Mouse (Mus musculus): ENCODE data around the gene Dnase1.
"Not testable (repeated sequence)": the region's sequence is repeated elsewhere in the genome, so short reads cannot be mapped to it uniquely, and the experiment has no call there.

Gene Dnase1

DNA sequence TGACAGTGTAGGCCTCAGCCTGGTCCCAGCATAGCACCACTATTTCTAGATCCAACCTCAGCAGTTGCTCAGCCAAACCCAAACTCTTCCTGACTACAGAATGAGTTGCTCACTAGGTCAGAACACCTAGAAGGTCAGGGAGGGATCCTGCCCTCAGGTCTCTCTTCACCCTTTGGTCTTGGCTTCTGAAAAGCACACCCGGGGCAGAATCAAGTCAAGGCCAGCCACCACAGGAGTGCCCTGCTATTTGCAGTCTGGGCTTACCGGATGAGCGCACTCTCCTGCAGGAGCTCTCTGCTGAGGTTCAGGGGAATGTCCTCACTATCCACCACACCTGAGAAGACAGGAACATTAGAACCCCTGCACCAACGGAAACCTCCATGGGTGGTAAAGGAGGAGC, 15.9 kb downstream of the Dnase1 start:
- no peak for DNase-seq

DNA sequence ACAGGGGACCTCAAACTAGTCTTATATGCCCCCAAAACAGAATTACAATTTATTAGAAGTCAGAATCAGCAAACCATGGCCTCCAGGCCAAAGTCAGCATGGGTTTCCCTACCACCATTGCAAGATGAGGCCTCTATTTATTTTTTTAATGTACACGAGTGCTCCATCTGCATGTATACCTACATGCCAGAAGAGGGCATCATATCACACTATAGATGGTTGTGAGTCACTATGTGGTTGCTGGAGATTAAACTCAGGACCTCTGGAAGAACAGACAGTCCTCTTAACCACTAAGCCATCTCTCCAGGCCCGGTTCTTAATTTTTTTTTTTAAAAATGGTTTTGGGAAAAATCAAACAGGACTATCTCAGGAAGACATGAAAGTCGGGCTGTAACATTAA, 17.1 kb downstream of the Dnase1 start:
- no peak for DNase-seq

DNA sequence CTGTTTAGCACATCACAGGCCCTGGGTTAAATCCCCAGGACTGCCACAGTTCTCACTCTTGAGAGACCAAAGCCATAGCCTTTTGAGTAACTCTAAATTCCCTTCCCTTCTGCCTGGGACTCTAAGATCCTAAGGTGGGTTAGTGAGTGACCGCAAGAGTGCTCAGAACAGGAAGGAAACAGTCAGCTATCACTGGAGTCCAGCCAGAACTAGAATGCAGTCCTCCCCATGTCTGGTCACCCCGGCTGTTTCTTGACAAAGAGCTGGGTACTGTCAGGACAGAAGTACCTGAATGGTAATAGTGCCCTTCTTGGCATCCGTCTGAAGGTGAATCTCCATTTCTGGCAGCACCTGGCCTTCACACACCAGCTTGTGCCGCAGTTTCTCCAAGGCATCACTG, 28.2 kb downstream of the Dnase1 start:
- no peak for DNase-seq

DNA sequence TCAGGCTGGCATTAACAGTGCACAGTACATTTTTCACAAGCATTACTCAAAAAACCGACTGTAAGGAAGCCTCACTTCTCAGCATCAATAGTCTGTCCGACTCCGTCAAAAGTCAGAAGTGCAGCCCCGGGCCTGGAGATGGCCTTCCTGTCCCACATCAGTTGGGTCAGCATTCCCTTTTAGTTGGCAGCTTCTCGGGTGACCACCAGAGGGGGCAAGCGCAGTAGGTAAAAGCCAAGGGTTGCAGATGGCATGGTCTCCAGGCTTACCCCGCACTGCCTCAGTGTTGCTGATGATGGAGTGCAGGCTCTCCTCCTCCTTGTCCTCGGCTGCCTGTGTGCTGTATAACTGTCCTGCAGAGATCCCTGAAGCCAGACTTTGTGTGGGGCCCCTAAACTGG, 31.8 kb downstream of the Dnase1 start:
- peak; percentile 80 for DNase-seq

DNA sequence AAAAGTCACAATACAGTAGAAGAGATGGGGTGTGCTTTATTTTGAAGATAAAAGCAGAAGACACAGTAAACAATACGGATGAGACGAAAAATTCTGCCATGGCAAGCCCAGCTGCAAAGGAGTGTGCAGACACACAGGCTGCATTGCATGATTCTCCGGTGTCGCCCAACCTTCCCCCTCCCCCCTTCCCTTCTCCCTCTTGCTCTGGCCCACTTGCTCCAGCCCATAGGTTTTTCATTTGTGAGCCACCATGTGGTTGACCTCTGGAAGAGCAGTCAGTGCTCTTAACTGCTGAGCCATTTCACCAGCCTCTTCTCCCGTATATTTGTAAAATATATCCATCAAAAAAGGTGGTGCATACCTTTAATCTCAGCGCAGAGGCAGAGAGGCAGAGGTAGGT, 37.6 kb downstream of the Dnase1 start:
- no peak for DNase-seq

DNA sequence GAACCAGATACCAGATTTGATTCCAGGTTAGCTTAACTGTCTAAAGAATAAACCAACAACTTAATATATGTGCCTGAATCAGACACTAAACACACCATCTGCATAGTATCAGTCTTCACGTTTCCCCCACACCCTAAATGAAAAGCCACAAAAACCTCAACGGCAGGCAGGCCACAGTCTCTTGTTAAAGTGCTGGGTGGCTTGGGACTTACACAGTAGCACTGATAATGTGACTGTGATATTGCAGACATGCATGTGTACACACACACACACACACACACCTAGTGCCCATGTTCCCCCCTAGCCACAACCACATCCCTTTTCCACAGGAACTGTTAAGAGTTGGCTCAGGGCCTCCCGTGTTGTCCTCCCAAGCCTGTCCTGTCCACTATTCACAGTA, 38.1 kb downstream of the Dnase1 start:
- DNase-seq = no peak

DNA sequence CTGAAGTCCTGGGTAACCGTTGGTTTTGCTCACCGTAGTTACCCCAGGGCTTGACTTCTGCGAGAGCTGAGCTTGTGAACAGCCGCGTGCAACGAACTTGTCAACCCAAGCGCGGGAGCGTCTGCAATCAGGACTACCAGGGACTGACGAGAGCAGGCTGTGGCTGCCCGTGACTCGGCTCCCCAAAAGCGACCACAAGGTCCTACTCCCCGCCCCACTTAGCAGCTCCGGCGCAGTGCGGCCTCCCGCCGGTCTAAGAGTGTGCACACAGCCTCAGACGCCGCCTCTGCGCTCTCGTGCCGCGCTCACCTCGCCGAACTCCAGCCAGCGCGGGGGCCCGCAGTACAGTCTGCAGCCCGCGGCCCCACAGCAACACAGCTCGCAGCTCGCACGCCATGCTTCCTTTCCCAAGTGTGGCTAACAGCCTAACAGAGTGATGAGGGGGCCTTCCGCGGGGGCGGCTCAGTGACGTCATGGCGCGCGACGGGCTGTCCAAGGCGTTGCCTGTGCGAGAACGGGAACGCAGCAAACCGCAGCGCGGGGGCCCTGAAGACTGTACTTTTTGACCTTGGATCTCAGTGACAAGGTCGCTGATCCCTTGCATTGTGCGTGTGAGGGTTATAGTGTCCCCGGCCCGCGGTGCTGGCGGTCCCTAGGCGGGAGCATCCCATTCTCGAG, 40.8 kb downstream of the Dnase1 start, which contains the start of gene Trap1:
TSS of gene Trap1 (minus strand) at position 444 of the 678 bp plus-strand sequence.
- DNase-seq = peak; percentile 97

DNA sequence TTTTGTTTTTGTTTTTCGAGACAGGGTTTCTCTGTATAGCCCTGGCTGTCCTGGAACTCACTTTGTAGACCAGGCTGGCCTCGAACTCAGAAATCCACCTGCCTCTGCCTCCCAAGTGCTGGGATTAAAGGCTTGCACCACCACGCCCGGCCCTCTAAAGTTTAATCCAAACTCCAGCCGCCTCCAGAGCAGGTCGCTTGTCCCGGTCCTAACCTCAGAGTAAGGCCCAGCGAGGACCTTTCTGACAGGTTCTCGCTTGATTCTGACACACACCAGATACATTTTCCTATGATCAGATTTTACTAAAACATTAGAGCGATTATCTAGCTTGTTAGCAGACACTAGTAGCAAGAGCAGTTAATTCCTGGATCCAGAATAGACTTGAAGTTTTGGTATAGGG, 41.6 kb downstream of the Dnase1 start:
- DNase-seq = peak; percentile 32

DNA sequence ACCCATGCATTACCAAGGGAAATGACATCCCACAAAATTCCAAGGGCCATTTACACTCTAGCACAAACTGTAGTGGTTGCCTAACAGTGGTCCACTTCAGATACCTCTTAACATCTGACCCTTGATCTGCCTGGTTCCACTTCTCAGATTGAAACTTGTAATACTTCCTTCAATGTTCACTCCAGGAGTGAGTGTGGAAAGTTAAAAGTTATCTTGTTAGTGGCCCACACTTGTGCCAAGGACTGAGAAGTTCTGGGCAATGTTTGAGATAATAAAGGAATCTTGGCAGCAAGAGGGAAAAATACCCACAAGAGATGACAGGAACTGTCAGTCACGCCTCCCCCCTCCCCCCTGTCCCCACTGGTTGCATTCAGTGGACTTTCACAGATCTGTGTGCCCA, 42.9 kb downstream of the Dnase1 start:
- no peak for DNase-seq

DNA sequence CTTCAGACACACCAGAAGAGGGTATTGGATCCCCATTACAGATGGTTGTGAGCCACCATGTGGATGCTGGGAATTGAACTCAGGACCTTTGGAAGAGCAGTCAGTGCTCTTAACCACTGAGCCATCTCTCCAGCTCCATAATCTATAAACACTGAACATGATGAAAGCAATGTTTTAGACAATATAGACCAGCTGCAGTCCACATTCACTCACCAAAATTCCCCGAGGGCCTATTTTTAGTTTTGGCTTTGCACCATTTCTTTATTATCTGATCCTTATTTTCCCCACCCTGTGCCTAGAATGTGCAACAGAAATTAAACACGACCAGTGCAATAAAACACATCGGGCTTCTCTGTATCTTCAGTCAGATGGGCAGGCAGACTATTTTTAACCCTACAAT, 43.7 kb downstream of the Dnase1 start:
- not testable (repeated sequence) for DNase-seq

DNA sequence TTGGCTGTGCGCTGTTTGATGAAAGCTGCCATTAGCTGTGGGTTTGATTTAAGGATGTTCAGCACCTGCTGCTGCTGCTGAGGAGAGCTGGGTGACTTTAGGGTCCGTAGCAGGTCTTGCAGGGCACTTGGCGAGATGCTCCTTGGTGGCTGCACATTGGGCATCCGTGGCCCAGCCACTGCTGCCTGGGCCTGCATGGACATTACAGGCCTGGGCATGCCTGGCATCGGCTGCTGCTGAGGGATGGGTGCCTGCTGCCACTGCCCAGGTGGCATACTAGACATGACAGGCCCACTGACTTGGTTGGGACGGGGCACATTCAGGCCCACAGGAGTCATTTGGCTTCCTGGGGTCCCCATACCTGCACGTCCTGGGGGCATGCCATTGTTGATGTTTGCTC, 48.3 kb downstream of the Dnase1 start:
- no peak for DNase-seq

DNA sequence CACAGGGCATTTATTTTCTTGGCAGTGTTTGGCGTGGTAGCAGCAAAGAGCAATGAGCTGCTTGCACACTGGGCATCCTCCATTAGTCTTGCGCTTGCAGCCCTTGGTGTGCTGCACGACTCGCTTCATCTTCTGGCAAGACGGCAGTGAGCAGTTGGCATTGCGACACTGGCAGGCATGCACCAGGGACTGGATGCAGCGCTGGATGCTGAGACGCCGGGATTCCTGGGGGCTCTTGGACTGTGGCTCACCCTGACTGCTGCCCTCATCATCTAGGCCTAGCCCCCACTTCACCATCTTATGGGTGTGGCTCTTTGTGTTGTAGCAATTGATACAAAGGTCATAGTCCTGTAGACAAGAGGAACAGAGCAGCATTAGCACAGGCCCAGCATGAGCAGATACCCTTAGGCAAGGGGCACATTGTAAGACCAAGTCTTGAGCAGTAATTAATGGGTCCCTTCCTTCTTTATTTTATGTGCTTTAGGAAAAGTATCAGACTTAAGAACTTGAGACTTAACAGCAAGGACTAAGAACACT, 49.2 kb downstream of the Dnase1 start:
- DNase-seq = no peak

DNA sequence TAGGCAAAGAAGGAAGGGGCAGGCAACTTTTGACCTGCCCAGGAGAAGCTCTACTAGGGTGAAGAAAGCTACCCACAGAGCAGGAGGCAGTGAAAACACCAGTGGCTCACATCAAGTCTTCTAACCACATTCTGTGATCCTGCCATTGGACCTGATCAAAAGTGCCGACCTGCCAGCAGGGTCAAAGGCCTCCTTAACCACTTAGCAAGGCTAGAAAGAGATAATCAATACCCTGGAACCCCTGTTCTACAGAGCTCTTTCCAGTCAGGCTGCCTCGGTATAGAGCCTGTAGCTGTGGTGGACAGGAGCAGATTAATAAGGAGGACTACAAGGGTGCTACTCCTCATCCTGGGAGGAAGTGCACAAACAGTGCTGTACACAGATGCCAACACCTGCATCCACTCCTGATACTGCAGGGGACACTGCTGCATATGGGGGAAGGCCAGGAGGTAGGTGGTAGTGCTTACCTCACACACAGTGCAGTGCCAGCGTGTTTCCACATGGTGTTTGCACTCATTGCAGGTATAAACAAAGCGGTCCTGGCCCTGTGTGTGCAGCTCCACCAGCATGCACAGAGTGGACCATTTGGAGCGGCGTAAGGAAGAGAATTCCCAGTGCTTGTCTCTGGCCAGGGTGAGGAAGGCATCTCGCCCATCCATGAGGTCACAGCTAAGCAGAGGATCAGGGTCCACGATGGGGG, 50.6 kb downstream of the Dnase1 start:
- no peak for DNase-seq
